Mouse (Mus musculus): ENCODE results near the gene Vgll4. TPM values are rescaled to one million over a fixed set of nuclear protein-coding genes. Genes with fewer than 3 reads are reported as not detected.
A peak's percentile ranks its signal among the peaks of the same experiment; 100 is the strongest.

Gene Vgll4
- polyA plus RNA-seq, 1 experiment from 2014 or later: 52.7 TPM

DNA sequence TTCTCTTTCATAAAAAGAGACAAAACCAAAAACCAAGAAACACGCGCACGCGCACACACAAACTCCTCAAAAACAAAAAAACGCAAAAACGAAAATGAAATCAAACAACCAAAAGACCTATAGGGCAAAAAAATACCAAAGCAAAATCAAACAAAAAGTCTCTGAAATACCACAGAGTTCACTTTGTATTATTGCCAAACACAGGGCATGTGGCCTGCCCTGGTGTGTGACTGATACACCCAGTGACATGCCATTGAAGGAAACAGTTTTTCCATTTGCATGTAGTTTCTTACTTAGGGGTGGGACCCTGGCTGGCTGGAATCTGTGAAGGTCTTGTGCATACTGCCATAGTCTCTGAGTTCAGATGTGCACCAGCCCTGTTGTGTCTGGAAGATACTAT, 62.3 kb downstream of the Vgll4 start:
- H3K4me1 ChIP-seq (ENCODE audit: control insufficient read depth in 2 of 2, insufficient read depth in 2 of 2, low read length in 2 of 2): peaks cover 22 to 77% of the 10 kb centered on the region in 2 experiments
- 94% methylated on average over 6 of the region's 6 CpGs for WGBS
- H3K4me3 ChIP-seq (ENCODE audit: control insufficient read depth in 1 of 2, insufficient read depth in 1 of 2, low read depth in 1 of 2, low read length in 2 of 2): no peak overlapping the region
- no peaks in the 10 kb centered on the region for H3K9me3 ChIP-seq (ENCODE audit: control insufficient read depth, low read length)
- H3K9ac ChIP-seq (ENCODE audit: low read length): no peak overlapping the region
- ATAC-seq (ENCODE audit: insufficient number of reproducible peaks, insufficient read depth, low FRiP score, low read depth): no peak
- no peak overlapping the region for H3K4me2 ChIP-seq (ENCODE audit: low read length)
- H3K36me3 ChIP-seq (ENCODE audit: control insufficient read depth, insufficient read depth, low read length): peaks cover 5% of the 10 kb centered on the region; the same call in 1 of the 2 replicates
- no peaks in the 10 kb centered on the region for H3K27me3 ChIP-seq (ENCODE audit: control insufficient read depth, insufficient read depth, low read length)
- H3K27ac ChIP-seq (replicated peaks in 1 of 2; ENCODE audit: control insufficient read depth in 1 of 2, insufficient read depth in 1 of 2, low read depth in 2 of 2, low read length in 2 of 2): no peak overlapping the region

DNA sequence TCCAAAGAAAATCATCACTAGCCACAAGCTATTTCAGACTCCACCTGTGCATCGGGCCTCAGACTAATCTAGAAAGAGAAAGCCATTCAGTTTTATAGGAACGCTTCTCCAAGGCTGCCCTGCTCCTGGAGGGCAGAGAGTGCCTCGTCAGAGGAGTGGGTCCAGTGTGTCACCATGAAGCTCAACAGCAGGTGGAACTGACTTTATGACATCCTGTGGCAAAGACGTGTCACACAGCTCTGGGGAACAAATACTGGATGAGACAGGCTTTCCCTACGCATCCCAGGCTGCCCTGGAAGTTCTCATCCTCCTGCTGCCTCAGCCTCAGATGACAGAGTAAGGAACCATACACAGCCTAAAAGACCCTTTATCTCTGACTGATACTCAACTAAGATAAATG, 63.6 kb downstream of the Vgll4 start:
- Histone ChIP-seq H3K27ac (replicated peaks in 1 of 2; ENCODE audit: control insufficient read depth in 1 of 2, insufficient read depth in 1 of 2, low read depth in 2 of 2, low read length in 2 of 2) (no peak overlapping the region), H3K4me2 (ENCODE audit: low read length) (no peak overlapping the region), H3K36me3 (ENCODE audit: control insufficient read depth, insufficient read depth, low read length) (peaks cover 5% of the 10 kb centered on the region; the same call in 1 of the 2 replicates), H3K9me3 (ENCODE audit: control insufficient read depth, low read length) (no peaks in the 10 kb centered on the region), H3K4me1 (ENCODE audit: control insufficient read depth in 2 of 2, insufficient read depth in 2 of 2, low read length in 2 of 2) (peaks cover 31 to 79% of the 10 kb centered on the region in 2 experiments), H3K27me3 (ENCODE audit: control insufficient read depth, insufficient read depth, low read length) (no peaks in the 10 kb centered on the region), H3K9ac (ENCODE audit: low read length) (no peak overlapping the region), H3K4me3 (ENCODE audit: control insufficient read depth in 1 of 2, insufficient read depth in 1 of 2, low read depth in 1 of 2, low read length in 2 of 2) (no peak overlapping the region)
- ATAC-seq (ENCODE audit: insufficient number of reproducible peaks, insufficient read depth, low FRiP score, low read depth): no peak
- WGBS: 56% methylated on average over 5 of the region's 5 CpGs

DNA sequence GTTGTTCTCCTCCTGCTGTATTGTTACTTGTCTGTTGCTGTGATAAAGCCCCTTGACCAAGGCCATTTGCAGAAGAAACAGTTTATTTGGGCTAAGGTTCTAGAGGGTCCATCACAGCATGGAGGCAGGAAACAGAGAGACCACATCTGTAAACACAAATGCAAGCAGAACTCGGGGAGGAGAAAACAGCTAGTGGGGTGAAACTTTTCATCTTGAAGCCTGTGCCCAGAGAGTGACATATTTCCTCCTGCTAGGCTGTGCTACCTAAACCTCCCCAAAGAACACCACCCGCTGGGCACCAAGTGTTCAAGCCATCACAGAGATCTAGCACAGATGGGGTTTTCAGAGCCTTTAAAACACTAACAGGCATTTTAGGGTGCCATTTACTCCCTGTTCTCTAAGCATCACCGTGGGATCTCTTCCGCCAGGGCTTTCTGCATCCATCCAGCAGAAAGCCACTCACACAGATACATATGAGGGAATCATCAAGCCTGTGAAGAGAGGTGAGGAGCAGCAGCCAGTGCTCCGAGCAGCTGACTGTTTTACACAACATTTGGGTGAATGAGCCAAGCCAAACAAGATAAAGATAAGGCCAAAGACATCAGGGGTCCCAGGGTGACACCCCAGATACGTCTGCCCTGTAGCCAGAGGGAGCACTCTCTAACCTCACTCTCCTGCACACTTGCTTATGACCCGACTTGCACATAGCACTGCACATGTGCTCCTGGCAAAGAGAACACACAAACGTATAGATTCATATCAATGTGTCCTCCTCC, 64.4 kb downstream of the Vgll4 start:
- Histone ChIP-seq H3K4me3 (ENCODE audit: control insufficient read depth in 1 of 2, insufficient read depth in 1 of 2, low read depth in 1 of 2, low read length in 2 of 2) (no peak overlapping the region), H3K27ac (replicated peaks in 1 of 2; ENCODE audit: control insufficient read depth in 1 of 2, insufficient read depth in 1 of 2, low read depth in 2 of 2, low read length in 2 of 2) (no peak overlapping the region), H3K9ac (ENCODE audit: low read length) (no peak overlapping the region), H3K4me2 (ENCODE audit: low read length) (no peak overlapping the region), H3K27me3 (ENCODE audit: control insufficient read depth, insufficient read depth, low read length) (no peaks in the 10 kb centered on the region), H3K9me3 (ENCODE audit: control insufficient read depth, low read length) (no peaks in the 10 kb centered on the region), H3K4me1 (ENCODE audit: control insufficient read depth in 2 of 2, insufficient read depth in 2 of 2, low read length in 2 of 2) (peaks cover 33 to 86% of the 10 kb centered on the region in 2 experiments), H3K36me3 (ENCODE audit: control insufficient read depth, insufficient read depth, low read length) (peaks cover 6% of the 10 kb centered on the region; the same call in 1 of the 2 replicates)
- 55% methylated on average over 8 of the region's 8 CpGs for WGBS
- no peak for ATAC-seq (ENCODE audit: insufficient number of reproducible peaks, insufficient read depth, low FRiP score, low read depth)

DNA sequence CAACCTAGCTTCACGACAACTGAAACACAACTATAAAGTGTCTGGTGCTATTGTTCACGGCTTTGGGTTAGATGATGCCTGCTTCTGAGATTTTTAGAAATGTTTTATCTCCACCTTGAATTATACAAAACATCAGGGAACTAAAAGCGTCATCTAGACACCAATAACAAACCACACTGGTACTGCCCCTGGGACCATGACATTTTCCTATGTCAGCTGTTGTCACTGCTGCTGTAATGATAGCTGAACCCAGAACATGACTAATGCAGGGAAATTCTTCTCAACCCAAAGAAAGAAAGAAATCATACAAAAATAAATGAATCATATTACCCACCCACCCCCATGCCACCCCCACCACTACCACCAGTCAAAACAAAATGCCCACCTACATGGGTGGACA, 65.0 kb downstream of the Vgll4 start:
- Histone ChIP-seq H3K4me1 (ENCODE audit: control insufficient read depth in 2 of 2, insufficient read depth in 2 of 2, low read length in 2 of 2) (peaks cover 39 to 93% of the 10 kb centered on the region in 2 experiments), H3K4me3 (ENCODE audit: control insufficient read depth in 1 of 2, insufficient read depth in 1 of 2, low read depth in 1 of 2, low read length in 2 of 2) (no peak overlapping the region), H3K9me3 (ENCODE audit: control insufficient read depth, low read length) (no peaks in the 10 kb centered on the region), H3K36me3 (ENCODE audit: control insufficient read depth, insufficient read depth, low read length) (peaks cover 10% of the 10 kb centered on the region; the same call in 1 of the 2 replicates), H3K27me3 (ENCODE audit: control insufficient read depth, insufficient read depth, low read length) (no peaks in the 10 kb centered on the region), H3K9ac (ENCODE audit: low read length) (no peak overlapping the region), H3K4me2 (ENCODE audit: low read length) (no peak overlapping the region), H3K27ac (replicated peaks in 1 of 2; ENCODE audit: control insufficient read depth in 1 of 2, insufficient read depth in 1 of 2, low read depth in 2 of 2, low read length in 2 of 2) (no peak overlapping the region)
- WGBS: 85% methylated on average over 3 of the region's 3 CpGs
- ATAC-seq (ENCODE audit: insufficient number of reproducible peaks, insufficient read depth, low FRiP score, low read depth): no peak

DNA sequence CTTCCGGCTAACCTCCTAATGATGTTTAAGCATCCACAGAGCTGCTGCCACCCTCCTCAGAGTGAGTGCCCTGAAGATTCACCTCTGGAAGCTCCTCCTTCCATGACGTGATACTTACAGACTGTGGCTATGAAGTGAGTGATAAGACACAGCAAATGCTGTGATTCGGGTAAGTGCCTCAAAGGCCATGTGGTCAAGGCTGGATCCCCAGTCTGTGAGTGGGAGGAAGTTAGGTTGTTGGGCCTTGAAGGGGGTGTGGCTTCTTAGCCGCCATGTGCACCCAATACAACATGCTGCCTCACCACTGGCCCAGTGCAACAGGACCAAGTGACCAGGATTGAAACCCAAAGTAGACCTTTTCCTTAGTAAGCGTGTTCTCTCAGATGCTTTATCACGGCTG, 65.6 kb downstream of the Vgll4 start:
- H3K4me1 ChIP-seq (ENCODE audit: control insufficient read depth in 2 of 2, insufficient read depth in 2 of 2, low read length in 2 of 2): peaks cover 45 to 98% of the 10 kb centered on the region in 2 experiments
- 55% methylated on average over 6 of the region's 6 CpGs for WGBS
- no peak overlapping the region for H3K27ac ChIP-seq (replicated peaks in 1 of 2; ENCODE audit: control insufficient read depth in 1 of 2, insufficient read depth in 1 of 2, low read depth in 2 of 2, low read length in 2 of 2)
- H3K9ac ChIP-seq (ENCODE audit: low read length): no peak overlapping the region
- H3K9me3 ChIP-seq (ENCODE audit: control insufficient read depth, low read length): no peaks in the 10 kb centered on the region
- no peak overlapping the region for H3K4me3 ChIP-seq (ENCODE audit: control insufficient read depth in 1 of 2, insufficient read depth in 1 of 2, low read depth in 1 of 2, low read length in 2 of 2)
- ATAC-seq (ENCODE audit: insufficient number of reproducible peaks, insufficient read depth, low FRiP score, low read depth): no peak
- H3K36me3 ChIP-seq (ENCODE audit: control insufficient read depth, insufficient read depth, low read length): peaks cover 15% of the 10 kb centered on the region; the same call in 1 of the 2 replicates
- no peak overlapping the region for H3K4me2 ChIP-seq (ENCODE audit: low read length)
- no peaks in the 10 kb centered on the region for H3K27me3 ChIP-seq (ENCODE audit: control insufficient read depth, insufficient read depth, low read length)

DNA sequence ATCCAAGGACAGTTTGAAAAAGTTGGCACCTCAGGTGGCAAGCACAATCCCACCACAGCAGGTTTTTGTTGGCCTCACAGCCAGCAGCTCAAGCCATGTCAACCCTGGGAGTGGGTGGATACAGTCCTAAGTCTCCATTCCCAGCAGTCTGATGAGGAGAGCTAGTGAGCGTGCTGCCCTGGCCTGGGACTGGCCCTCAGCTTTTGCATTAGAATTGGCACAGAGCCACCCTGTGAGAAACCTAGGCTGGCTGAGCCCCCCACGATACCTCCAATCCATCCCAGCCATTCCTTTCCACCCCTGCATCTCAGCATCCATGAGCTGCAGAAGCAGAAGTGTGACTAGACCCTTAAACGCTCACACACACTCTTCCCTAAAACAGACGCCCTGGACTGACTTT, 67.9 kb downstream of the Vgll4 start:
- H3K9me3 ChIP-seq (ENCODE audit: control insufficient read depth, low read length): no peaks in the 10 kb centered on the region
- peak overlapping the region; percentile 59 for H3K9ac ChIP-seq (ENCODE audit: low read length)
- peak overlapping the region; percentile 61 for H3K4me2 ChIP-seq (ENCODE audit: low read length)
- 12% methylated on average over 4 of the region's 4 CpGs for WGBS
- peaks cover 46 to 88% of the 10 kb centered on the region in 2 experiments for H3K4me1 ChIP-seq (ENCODE audit: control insufficient read depth in 2 of 2, insufficient read depth in 2 of 2, low read length in 2 of 2)
- ATAC-seq (ENCODE audit: insufficient number of reproducible peaks, insufficient read depth, low FRiP score, low read depth): no peak
- H3K4me3 ChIP-seq (ENCODE audit: control insufficient read depth in 1 of 2, insufficient read depth in 1 of 2, low read depth in 1 of 2, low read length in 2 of 2): peak overlapping the region in 1 of 2 experiments; percentile 9; a peak in 1 of 4 replicates
- H3K36me3 ChIP-seq (ENCODE audit: control insufficient read depth, insufficient read depth, low read length): peaks cover 28% of the 10 kb centered on the region; the same call in 1 of the 2 replicates
- H3K27ac ChIP-seq (replicated peaks in 1 of 2; ENCODE audit: control insufficient read depth in 1 of 2, insufficient read depth in 1 of 2, low read depth in 2 of 2, low read length in 2 of 2): peak overlapping the region; percentile 69 to 86
- H3K27me3 ChIP-seq (ENCODE audit: control insufficient read depth, insufficient read depth, low read length): no peaks in the 10 kb centered on the region

DNA sequence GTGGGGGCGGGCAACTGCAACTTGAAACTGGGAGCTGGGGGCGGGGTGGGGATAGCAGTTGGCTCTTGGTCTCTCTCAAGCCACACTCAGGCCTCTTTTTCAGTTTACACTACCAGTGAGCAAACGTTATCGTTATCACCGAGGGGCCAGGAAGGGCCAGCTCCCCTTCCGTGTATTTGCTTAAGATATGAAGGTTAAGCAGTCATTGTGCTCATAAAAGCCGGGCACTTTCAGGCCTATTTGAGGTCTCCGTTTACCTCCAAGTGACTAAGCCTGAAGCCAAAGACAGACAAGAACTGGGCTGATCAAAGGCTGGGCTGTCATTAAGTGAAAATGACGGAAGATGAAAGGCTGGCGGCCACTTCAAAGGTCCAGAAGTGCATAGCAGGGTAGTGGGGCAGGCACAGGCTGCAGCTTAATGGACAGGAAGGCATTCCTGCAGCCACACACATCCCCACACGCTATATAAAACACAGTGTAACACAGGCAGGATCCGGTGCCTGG, 68.4 kb downstream of the Vgll4 start:
- ATAC-seq (ENCODE audit: insufficient number of reproducible peaks, insufficient read depth, low FRiP score, low read depth): peak; percentile 69
- peak overlapping the region; percentile 59 for H3K9ac ChIP-seq (ENCODE audit: low read length)
- under 1% methylated on average over 12 of the region's 12 CpGs for WGBS
- H3K4me3 ChIP-seq (ENCODE audit: control insufficient read depth in 1 of 2, insufficient read depth in 1 of 2, low read depth in 1 of 2, low read length in 2 of 2): peak overlapping the region in 1 of 2 experiments; percentile 9; a peak in 1 of 4 replicates
- peaks cover 47 to 88% of the 10 kb centered on the region in 2 experiments for H3K4me1 ChIP-seq (ENCODE audit: control insufficient read depth in 2 of 2, insufficient read depth in 2 of 2, low read length in 2 of 2)
- H3K36me3 ChIP-seq (ENCODE audit: control insufficient read depth, insufficient read depth, low read length): peaks cover 31% of the 10 kb centered on the region; the same call in 1 of the 2 replicates
- peak overlapping the region; percentile 61 for H3K4me2 ChIP-seq (ENCODE audit: low read length)
- H3K27me3 ChIP-seq (ENCODE audit: control insufficient read depth, insufficient read depth, low read length): no peaks in the 10 kb centered on the region
- peak overlapping the region; percentile 69 to 86 for H3K27ac ChIP-seq (replicated peaks in 1 of 2; ENCODE audit: control insufficient read depth in 1 of 2, insufficient read depth in 1 of 2, low read depth in 2 of 2, low read length in 2 of 2)
- H3K9me3 ChIP-seq (ENCODE audit: control insufficient read depth, low read length): no peaks in the 10 kb centered on the region

Measured in heart, embryonic 14.5 days (tissue).